Mouse (Mus musculus): Measurements from ENCODE around the gene Gigyf2.

GRCm38 (mm10) chr1:87350576-87350975 lies 23.8 kb downstream of the Gigyf2 start:
- TF ChIP-seq CTCF (IDR thresholded peaks at IDR 0.05; ENCODE audit: control insufficient read depth, insufficient read depth, insufficient read length) (no peak), MYOG (IDR thresholded peaks at IDR 0.05; ENCODE audit: control insufficient read depth, extremely low read depth, insufficient read length) (no peak), USF1 (IDR thresholded peaks at IDR 0.05; ENCODE audit: low read depth) (no peak), CEBPB (IDR thresholded peaks at IDR 0.05; ENCODE audit: low read depth) (no peak), FOSL1 (IDR thresholded peaks at IDR 0.05; ENCODE audit: insufficient read depth, low read length, poor library complexity, severe bottlenecking) (no peak), MYOD1 (IDR thresholded peaks at IDR 0.05; ENCODE audit: control insufficient read depth, insufficient read length, low read depth) (no peak), MAX (IDR thresholded peaks at IDR 0.05) (no peak)
